Comparison of ENCODE assay signal across 8 mouse cellular contexts in the genomic region with DNA sequence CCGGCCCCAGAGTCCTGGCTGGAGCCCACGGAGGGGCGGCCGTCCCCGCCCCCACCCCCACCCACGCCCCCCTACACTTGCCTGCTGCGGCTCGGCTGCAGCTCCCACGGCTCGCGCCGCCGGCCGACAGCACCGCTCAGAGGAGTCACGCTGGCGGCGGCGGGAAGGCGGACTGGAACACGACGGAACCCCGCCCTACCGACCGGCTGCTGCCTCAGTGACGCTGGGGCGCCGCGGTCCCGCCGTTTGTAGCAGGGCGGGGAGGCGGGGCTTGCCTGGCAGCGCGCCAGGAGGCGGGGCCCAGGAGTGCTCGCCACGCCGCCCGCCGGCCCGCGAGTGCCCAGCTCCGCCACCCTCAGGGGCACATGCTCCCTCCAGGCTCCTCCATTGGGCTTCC. TPM values are rescaled to one million over a fixed set of nuclear protein-coding genes. Genes with fewer than 3 reads are reported as not detected.
A peak's percentile ranks its signal among the peaks of the same experiment; 100 is the strongest.
DNase-seq lines count a peak whose midpoint lies in the region; ATAC-seq and TF ChIP-seq lines count a peak whose summit lies in the region.

No protein-coding gene starts in this region.

- H3K9ac ChIP-seq in forebrain, postnatal 0 days, result peak overlapping the region; percentile 59
- H3K9ac ChIP-seq in intestine, embryonic 16.5 days (ENCODE audit: low read depth, low read length), result peak overlapping the region; percentile 57

- TF ChIP-seq CTCF in cerebellum, adult 2 months (IDR thresholded peaks at IDR 0.05; ENCODE audit: borderline replicate concordance, insufficient read depth, low read depth, low read length), result no peak
- TF ChIP-seq CTCF in forebrain, postnatal 0 days (IDR thresholded peaks at IDR 0.05; ENCODE audit: low read depth), result no peak; the same call in 1 of the 2 replicates

- ATAC-seq in forebrain, postnatal 0 days, result peak; percentile 43
- ATAC-seq in intestine, embryonic 16.5 days, result peak; percentile 80

- no peak overlapping the region for H3K27ac ChIP-seq in cerebellum, adult 2 months (ENCODE audit: insufficient read depth, low read length)
- peak overlapping the region; percentile 76 for H3K27ac ChIP-seq in forebrain, postnatal 0 days (ENCODE audit: low read depth, low read length)
- H3K27ac ChIP-seq in intestine, embryonic 16.5 days (ENCODE audit: low read length), result no peak overlapping the region

- H3K9me3 ChIP-seq in forebrain, postnatal 0 days (ENCODE audit: low read length), result no peaks in the 10 kb centered on the region
- no peaks in the 10 kb centered on the region for H3K9me3 ChIP-seq in intestine, embryonic 16.5 days (ENCODE audit: control insufficient read depth, low read length)

- no peaks in the 10 kb centered on the region for H3K4me1 ChIP-seq in cerebellum, adult 2 months (ENCODE audit: control insufficient read depth, insufficient read depth, low read length)
- no peaks in the 10 kb centered on the region; the same call in 1 of the 2 replicates for H3K4me1 ChIP-seq in forebrain, postnatal 0 days (ENCODE audit: insufficient read depth)
- H3K4me1 ChIP-seq in intestine, embryonic 16.5 days (ENCODE audit: control insufficient read depth, insufficient read depth, low read length), result peaks cover 25% of the 10 kb centered on the region

- DNase-seq in ZHBTc4 (ENCODE audit: low read depth, low spot score), result peak; percentile 93
- peak; percentile 75 for DNase-seq in cerebellum, adult 2 months
- peak; percentile 88 for DNase-seq in forebrain, postnatal 0 days
- peak; percentile 93 for DNase-seq in left cerebral cortex, postnatal 4 days
- peak; percentile 73 for DNase-seq in mesoderm, embryonic 11.5 days (ENCODE audit: low read depth, low spot score)
- peak; percentile 88 for DNase-seq in right cerebral cortex, postnatal 4 days
- DNase-seq in spleen, adult 18-20 months, result no peak

- H3K4me3 ChIP-seq in cerebellum, adult 2 months (replicated peaks; ENCODE audit: insufficient read depth, low read depth, low read length), result peak overlapping the region; percentile 50
- peak overlapping the region; percentile 78 for H3K4me3 ChIP-seq in forebrain, postnatal 0 days (ENCODE audit: low read depth, low read length)
- H3K4me3 ChIP-seq in intestine, embryonic 16.5 days (ENCODE audit: low read length), result peak overlapping the region; percentile 63

- no peaks in the 10 kb centered on the region for H3K36me3 ChIP-seq in forebrain, postnatal 0 days (ENCODE audit: insufficient read depth)
- H3K36me3 ChIP-seq in intestine, embryonic 16.5 days (ENCODE audit: control insufficient read depth, insufficient read depth, low read length), result no peaks in the 10 kb centered on the region

- WGBS in cerebellum, adult 2 months, result under 1% methylated on average over 43 of the region's 44 CpGs
- 3% methylated on average over 35 of the region's 44 CpGs for WGBS in forebrain, postnatal 0 days
- 0% methylated on average over 44 of the region's 44 CpGs for WGBS in intestine, embryonic 16.5 days

- intact Hi-C loops in left cerebral cortex, postnatal 4 days (cut with DNase I), result loop anchor here (10.0 kb wide), 1 partner anchor 1197 kb away; no protein-coding TSS in a partner anchor

- H3K4me2 ChIP-seq in forebrain, postnatal 0 days (ENCODE audit: low read depth), result peak overlapping the region; percentile 96
- H3K4me2 ChIP-seq in intestine, embryonic 16.5 days (ENCODE audit: low read depth, low read length), result peak overlapping the region; percentile 98

- TF ChIP-seq POLR2A in cerebellum, adult 2 months (IDR thresholded peaks at IDR 0.05; ENCODE audit: borderline replicate concordance, insufficient read depth, low read length), result no peak

- H3K27me3 ChIP-seq in cerebellum, adult 2 months (ENCODE audit: control insufficient read depth, insufficient read depth, low read length), result no peaks in the 10 kb centered on the region; the same call in 1 of the 2 replicates
- H3K27me3 ChIP-seq in forebrain, postnatal 0 days (ENCODE audit: insufficient read depth, low read length), result no peaks in the 10 kb centered on the region
- peaks cover 48% of the 10 kb centered on the region for H3K27me3 ChIP-seq in intestine, embryonic 16.5 days (replicated peaks; ENCODE audit: control insufficient read depth, insufficient read depth, low read length)

RNA-seq across cellular contexts. Expression of a gene that starts 28.8 kb away (rescaled TPM):
- 35.9 and 39.6 TPM in 2 replicates for polyA plus RNA-seq in cerebellum, adult 2 months (2012; rRNA removed)
- total RNA-seq in forebrain, postnatal 0 days (2014; rRNA removed), result 54.3 and 74.4 TPM in 2 replicates
- polyA plus RNA-seq in forebrain, postnatal 0 days (2015; fragmentation: Nextera tagmentation; extraction: Ambion mirVana), result 69.2 and 84.8 TPM in 2 replicates
- 2.6 and 3.3 TPM in 2 replicates for polyA plus RNA-seq in intestine, embryonic 16.5 days (2015; fragmentation: Nextera tagmentation; extraction: Ambion mirVana)
- 100 to 1,000 TPM; 172 to 173 TPM for total RNA-seq in left cerebral cortex, postnatal 4 days (2021)

Comparison
In these comparisons a context has a peak if more than half of its experiments do, and no peak if none do; other contexts are left out.
1. DNase-seq: peak in ZHBTc4 (single experiment), cerebellum, adult 2 months (2 of 2), forebrain, postnatal 0 days (single experiment), left cerebral cortex, postnatal 4 days (single experiment), mesoderm, embryonic 11.5 days (single experiment) and right cerebral cortex, postnatal 4 days (single experiment); none in spleen, adult 18-20 months (0 of 2).
2. Peak in every context shown above with its lines, with median percentiles within 50 percentile points of each other: H3K4me3 ChIP-seq.